Mouse (Mus musculus) spleen, postnatal 14 days (tissue): ENCODE measurements around the gene Kcnb1.

Source experiments
- DNase-seq, 2 experiments: peaks; one replicate each; pipeline ENCODE4 v3.0.0; 2021 to 2022; ENCODE audit warnings: low spot score in 2 of 2

Kcnb1 gene

DNA sequence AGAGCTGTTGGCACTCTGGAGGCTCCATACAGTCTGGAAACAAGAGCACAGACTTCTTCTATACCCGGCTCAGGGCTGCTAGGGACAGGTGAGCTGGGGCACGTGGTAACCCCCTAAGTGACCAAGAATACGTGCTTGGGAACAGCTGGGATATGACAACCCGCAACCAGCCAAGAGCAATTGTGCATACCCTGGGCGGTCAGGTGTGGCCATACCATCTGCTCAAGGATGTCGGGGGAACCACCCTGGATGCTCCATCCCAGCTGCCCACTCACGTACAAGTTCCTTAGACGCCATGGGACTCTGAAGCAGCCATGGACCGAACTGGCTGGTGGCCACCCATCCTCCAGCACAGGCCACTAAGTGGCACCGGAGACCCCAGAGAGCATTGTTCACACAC lies 26.8 kb downstream of the Kcnb1 start:
- DNase-seq, result no peak

DNA sequence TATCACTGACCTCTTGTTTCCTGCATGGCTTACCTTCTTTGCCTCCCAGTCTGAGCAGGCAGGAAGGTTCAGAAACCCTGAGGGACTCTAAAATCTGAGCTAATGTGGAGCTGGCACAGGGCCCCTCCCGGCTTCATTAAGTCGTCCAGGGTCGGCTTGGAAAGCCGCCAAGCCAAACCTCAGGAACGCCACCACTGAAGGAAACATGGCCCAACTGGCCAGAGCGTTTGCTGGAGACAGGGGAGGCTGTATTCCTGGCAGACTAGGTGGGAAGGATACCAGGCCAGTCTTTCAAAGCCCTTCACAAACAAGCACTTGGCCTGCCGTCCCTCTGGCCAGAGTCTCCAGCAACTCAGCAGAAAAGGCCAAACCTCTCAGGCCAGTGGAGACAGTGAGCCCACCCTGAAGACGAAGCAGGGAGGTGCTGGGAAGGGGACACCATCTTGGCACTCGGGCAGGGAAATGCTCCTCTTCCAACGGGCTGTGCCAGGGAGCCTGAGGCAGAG lies 27.4 kb downstream of the Kcnb1 start:
- no peak for DNase-seq

DNA sequence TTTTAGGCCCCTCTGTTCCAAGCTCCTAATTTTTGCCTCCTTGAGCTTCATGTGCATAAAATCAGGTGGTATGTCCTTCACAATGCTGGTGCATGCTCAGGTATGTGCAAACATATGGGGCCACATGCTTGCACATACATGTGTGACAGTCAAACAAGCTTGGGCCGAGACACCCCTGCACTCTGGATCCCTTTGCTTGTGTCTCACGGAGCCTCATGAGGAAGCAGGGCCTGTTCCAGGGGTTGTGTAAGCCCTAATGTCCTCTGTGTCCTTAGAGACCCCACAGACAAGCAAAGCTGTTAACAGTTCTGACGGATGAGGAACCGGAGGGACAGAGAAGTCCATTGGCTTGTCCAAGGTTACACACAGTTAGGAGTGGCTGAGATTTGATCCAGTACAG lies 30.2 kb downstream of the Kcnb1 start:
- DNase-seq, result no peak

DNA sequence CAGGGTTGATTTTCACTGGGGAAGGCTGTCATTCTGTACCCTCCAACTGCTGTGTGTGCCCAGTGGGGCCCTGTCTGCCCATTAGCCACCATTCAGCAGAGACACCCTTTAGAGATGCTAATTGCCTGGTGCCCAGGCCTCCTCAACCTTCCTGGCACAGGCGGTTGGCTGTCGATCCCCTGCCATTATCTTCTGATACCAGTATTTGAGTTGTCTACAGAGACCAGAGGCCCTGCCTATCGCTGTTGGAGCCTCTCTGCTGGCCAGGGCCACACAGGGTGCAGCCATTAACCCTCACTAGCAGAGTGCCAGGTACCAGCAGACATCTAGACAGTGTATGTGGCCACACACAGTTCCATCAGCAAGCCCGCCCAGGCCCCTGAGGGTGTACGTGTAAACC lies 31.2 kb downstream of the Kcnb1 start:
- no peak for DNase-seq

DNA sequence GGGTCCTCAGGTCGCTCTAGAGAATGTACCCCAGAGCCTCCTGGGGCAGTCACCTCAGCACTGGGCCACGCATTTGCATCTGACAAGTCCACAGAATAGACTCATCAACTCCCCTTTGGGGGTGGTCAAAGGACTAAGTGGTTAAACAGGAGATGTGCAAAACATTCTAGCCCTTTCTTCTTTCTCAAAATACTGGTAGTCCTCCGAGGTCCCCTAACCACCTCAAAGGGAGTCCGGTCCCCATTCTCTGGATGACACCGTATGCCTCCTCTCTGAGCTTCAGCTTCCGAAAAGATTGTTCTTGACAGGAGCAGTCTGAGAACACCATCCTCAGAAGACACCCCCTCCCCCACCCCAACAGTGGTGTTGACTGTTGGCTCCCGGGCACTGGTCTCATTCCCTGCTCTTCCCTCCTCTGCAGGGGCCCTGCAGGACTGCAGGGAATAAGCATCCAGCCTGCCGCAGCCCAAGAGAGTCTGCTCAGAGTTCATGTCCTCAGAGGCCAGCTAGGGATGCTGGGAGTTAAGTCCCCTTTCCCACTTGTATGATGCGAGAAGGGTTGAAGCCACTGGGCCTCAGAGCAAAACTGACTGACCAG lies 33.7 kb downstream of the Kcnb1 start:
- no peak for DNase-seq

DNA sequence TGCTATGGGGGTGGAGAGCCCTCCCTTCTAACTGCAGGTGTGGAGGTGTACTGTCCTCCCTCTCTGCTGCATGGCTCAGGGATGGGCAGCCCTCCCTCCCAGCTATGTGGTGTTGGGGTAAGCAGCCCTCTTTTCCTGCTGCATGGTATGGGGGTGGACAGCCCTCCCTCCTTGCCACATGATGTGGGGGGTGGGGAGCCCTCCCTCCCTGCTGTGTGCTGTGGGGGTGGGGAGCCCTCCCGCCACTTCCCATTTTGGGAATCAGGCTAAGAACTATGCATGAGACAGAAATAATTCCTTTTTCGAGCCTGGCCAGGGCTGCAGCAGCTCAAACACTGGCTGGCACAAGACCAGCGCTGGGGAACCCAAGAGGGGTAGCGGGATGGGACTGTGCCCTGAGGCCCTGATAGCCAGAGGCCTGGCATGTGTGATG lies 34.4 kb downstream of the Kcnb1 start:
- DNase-seq, result no peak

DNA sequence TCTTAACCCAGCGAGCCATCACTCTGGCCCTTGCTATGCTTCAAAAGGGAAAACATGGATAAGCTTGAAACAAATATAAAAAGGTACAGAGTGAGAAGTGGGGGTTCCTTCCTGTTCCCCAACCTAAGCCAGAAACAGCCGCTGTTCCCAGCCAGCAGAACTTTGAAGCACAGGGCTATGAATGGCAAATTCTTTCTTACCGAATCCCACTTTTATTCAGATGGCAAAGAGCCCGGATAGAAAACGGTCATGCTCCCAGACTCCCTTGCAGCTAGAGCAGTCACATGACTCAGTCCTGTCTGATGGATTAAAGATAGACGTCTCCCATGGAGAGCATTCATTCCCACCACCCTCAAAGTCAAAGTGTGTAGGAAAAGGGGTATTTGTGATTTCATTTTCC lies 39.1 kb downstream of the Kcnb1 start:
- DNase-seq, result no peak

DNA sequence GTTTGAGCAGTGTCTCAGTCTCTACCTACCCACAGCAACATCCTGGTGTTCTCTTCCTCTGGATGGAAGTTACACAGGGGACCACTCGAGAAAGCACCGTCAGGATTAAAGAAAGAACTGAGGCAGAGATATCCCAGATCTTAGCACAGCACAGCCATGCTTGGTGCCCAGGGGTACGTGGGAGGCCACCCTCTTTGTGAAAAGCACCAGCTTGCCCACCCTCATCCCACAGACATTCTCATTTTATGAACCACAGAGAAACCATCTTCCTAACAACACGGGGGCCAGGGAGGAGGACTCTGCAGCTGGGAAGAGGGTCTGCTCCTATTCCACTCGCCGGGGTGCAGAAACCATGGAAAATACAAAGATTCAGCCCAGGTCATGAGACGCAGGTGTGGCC lies 39.8 kb downstream of the Kcnb1 start:
- DNase-seq, result no peak

DNA sequence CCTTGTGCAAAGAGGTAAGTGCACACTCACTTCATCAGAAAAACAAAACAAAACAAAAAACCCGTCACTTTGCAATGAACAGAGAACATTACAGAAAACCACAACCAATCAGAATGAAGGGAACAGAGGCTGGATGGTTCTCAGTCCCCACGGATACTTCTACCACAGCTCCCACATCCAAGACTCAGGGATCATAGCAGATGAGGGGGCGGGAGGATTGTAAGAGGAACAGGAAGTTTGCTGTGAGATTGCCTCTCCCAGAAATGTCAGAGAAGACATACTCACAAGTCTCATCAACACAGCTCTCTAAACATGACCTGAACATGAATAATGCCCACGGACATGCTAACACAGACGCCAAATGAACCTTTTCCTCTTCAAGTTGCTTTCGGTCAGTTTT lies 40.9 kb downstream of the Kcnb1 start:
- no peak for DNase-seq

DNA sequence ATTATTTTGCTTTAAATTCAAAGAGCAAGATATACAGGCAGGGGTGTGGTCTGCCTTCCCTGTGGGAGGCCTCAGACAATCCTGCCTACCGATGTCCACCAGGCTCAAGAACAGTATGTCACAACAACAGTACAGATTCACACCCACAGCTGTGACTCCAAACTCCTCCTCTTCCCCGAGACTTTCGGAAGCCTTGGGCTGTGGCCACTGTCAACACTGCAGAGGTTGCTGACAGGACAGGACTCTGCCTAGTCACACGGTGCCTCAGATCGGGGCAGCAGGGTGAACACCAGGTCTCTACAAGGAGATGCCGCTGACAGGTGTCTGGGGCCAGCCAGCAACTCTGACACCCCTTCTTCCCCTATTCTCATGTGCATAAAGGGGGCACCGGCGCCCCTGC lies 42.2 kb downstream of the Kcnb1 start:
- no peak for DNase-seq

DNA sequence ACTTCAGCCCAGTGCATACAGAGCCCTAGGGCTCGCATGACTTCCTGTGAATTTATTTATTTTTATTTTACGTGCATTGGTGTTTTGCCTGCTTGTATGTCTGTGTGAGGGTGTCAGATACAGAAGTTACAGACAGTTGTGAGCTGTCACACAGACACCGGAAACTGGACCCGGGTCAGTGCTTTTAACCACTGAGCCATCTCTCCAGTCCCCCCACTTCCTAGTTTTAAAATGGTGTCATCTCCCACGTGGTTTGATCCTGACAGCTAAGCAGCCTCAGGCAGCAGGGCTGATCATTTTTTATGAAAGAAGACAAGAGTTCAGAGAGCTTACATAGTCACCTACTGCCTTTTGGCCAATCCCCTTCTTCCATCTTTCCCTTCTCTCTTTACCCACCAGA lies 44.1 kb downstream of the Kcnb1 start:
- peak in 1 of 2 experiments; percentile 13 for DNase-seq

DNA sequence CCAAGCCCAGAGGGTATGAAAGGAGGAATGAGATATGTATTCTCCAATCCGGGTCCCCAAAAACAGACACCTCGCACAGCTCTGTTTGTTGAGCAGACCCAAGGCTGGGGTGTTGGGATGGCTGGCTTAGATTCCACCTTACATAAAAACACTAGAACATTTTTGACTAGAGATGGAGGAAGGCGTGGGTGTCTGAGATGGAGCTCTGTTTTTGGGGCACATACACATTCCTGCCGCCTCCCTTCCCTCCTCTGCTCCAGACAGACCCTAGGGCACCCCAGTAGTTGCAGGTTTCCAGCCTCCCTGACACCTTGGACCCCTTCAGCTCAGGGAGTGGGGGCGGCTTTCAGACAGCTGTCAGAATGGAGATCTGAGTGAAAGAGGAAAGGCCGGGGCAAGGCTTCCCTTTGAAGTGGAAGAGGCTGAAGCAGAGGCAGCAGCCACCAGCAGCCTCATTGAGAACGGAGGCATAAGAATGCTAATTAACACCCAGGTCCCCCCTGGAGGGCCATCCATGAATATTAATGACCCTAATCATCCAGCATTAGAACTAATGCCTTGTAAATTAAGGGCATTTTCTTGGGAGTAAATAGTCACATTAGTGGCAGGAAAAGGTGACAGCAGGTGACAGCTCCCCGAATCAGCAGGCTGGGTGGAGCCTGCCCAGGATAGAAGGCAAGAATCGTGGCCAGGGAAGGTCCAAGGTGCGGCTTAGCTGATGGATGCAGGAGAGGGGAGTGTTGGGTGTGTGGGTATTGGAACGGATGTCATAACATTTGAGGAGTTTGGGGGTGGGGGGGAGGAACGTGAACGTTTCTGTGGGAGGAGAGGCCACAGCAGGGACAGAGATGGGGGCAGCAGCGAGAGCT lies 45.3 kb downstream of the Kcnb1 start:
- no peak for DNase-seq

DNA sequence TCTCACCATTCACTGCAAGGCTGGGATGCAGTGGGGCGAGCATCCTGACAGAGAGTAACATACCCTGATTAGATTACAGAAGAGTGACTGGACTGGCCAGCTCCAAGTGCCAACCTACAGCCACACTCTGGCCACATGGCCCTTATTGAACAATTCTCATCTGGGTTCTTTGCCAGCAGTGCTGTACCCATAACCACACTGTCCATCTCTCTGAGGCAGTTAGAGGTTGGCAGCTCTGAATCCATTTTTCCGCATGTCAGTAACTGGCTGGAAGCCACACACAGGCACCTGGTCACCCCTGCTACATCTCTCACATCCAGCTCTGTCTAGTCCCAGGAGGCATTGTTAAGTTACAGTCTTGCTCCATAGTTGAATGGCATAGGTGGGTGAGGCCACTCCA lies 46.0 kb downstream of the Kcnb1 start:
- DNase-seq, result no peak

DNA sequence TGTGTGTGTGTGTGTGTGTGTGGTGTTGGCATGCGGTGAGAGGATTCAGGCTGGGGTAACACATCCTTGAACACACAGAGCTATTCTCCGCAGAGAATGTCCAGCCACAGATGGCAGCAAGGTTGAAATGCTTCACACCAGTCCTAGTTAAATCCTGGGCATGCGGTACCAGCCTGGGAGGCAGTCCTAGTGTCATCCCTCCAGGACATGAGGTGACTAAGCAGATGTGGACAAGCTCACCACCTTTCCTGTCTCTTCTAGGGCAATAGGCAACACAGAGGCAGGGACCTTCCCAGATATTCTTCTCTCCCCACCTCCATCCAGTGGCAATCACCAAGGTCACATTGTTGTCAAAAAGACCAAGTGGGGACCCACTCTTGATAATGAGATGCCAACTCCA lies 47.7 kb downstream of the Kcnb1 start:
- DNase-seq, result no peak

DNA sequence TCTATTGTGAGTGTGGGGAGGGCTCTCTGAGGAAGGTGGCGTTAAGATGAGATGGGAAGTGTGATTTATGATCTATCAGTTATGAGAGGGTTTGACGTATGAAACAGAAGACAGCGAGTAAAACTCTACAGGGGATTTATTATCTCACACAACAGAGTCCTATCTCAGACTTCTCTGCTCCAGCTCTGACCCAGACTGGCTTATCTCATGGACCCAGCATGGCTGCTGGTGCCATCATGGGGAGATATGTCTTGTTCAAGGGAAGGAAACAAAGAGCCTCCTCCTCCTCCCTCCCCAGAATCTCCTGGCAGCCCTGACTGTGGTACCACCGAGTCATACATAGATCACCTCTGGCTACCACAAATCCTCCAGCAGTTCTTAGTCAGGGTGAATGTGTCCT lies 48.1 kb downstream of the Kcnb1 start:
- DNase-seq, result no peak

DNA sequence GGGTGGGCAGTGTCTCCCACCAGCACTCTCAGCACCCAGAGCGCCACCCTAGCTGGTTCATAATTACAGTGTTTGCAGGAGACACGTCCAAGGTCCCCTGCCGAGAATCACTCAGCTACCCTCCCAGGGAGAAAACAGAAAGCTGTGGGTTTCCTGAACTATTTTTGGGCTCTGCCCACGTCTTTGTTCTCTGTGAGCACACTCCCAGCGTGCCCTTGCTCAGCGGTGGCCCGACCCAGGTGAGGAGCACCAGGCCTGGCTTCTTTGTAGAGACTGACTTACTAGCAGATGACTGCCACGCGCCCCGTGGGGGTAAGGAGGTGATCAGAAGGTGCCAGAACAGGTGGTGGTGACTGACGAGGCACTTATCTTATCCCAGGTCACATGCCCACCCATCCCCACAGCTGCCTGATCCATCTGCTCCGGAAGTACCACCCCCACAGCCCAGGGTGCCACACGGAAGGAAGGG lies 50.1 kb downstream of the Kcnb1 start:
- DNase-seq, result no peak

DNA sequence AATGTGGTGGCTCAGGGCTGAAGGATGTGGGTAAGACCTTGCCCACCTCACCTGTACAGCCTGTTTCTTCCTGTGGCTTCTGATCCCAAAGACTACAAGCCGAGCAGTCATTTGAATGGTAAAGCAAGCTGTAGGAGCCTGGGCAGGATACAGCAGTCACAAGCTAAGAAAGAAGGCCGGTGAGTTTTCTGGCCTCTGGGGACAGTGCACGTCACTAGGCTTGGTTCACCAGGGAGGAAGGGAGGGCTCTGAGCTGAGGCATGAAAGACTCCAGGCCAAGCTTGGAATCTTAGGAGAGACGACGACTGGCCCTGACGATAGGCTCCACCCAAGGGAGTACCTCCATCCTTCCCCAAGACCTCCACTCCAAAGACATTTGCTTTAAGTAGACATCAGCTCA lies 51.3 kb downstream of the Kcnb1 start:
- no peak for DNase-seq

DNA sequence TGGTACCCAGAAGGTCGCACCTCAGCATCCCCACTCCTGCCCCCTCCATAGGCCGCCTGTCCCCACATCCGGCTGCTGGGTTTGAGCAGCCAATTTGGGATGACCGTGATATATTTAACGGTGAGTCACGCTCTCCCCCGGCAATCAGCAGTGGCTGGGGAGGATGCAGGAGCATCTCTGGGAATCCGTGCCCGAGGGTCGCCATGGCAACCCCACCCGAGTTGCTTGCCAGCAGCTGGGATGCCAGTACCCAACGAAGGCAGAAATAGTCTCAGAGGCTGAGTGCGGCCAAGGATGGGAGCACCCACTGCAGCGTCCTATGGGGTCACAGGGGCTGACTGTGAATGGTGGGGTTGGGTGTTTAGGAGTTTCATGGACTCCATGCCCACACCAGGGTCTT lies 53.0 kb downstream of the Kcnb1 start:
- DNase-seq, result no peak

DNA sequence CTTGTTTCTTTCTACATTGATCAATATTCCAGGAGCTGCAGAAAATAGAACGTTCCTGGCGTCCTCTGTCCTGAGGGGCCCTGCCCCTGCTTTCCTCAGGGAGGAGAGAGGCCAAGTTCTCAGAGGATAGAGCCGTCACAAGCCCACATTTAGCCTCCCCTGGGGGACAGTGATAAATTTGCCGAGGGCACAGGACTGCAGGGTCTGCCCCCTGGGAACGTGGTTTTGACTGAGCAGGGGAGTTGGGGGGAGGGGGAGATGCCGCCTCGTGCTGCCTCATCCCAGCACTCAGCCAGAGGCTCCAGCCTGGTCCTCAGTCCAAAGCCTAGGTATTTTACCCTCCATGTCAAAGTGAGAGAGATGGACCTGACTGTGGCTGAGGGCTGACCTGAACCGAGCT lies 57.9 kb downstream of the Kcnb1 start:
- no peak for DNase-seq

DNA sequence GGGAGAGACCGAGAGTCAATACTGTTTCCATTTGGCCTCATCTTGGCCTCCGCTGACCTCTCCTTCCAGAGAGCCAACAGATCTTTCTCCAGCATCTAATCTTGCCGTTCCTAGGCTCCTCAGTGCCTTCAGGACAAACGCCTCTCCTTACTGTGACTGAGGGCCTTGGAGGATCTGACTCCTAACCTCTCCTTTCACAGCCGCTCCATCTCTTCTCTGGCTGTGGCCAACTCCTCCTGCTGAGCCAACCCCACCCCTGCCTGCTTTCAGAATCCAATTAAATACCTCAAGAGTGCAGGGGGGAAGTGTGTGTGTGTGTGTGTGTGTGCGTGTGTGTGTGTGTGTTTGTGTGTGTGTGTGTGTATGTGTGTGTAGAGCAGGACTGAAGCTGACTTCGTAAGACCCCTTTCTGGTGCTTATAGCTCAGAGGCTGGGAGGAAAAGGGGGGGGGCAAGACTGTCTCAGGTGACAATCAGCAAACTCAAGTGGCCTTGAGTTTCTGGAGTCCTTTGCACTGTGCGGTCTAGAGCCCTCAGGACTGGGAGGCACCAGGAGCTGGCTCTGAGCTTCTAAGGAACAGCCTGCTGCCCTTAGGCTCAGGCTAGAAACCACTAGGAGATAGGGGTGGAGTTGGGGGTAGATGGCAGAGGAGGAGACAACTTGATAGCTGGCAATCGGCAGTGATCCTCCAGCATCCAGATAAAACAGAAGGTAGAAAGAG lies 59.7 kb downstream of the Kcnb1 start:
- DNase-seq, result no peak

DNA sequence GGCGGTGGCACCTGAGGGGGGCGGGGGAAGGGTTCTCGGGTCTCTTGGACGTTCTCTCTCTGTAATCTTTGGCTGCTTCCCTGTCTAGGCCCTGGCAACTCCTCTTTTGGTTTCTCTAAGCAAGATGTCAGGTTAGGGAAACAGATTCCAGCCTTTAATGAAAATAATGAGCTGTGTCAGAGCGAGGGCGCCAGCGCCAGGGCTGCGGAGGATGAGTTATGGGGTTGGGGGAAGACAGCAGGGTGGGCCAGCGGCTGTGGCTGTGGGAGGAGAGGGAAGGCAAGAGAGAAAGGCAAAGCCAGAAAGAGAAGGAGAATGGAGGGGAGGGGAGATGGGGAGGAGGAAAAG lies 60.4 kb downstream of the Kcnb1 start:
- DNase-seq, result no peak

DNA sequence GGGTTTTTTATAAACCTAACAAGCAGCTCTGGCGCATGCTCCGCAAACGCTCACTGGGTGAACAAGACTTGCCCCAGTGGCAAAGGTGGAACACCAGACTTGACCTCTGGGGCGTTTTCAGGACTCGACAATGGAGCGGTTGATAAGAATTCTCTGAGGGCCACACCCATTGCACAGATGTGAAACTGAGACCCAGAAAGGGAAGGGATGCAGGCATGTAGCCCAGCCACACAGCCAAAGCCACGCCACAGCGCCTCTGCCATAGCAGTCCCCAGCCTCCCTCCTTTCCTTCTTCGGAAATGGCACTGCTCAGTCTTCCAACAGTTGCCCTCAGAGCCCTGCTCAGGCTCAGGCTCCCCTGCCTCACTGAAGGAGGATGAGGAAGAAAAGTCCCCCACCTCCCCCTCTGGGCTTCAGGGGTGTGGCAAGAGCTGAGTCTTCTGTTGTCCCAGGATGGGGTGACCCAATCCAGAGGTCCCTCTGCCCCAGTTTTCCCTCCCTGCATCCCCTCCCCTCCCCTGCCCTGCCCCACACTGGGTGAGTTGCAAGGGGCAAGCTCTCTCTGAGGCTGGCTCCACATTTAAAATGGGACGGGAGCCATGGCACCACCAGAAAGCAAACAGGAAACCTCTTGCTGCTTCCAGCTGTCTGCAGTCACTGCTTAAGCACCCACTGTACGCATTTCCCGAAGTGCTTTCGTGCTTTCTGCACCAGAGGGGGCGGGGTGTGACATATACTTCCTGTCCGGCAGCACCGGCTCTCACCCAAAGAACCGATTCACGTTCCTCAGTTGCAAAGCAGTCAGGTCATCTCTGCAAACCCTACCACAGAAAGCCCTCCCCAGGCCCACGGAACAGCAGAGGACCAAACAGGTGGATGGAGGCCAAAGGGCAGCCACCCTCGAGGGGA lies 61.0 kb downstream of the Kcnb1 start:
- DNase-seq, result peak; percentile 24
